Mouse (Mus musculus): ENCODE data around the gene Cda. TPM values are rescaled to one million over a fixed set of nuclear protein-coding genes. Genes with fewer than 3 reads are reported as not detected.
"Not testable (repeated sequence)": the region's sequence is repeated elsewhere in the genome, so short reads cannot be mapped to it uniquely, and the experiment has no call there.

Cda gene
- polyA plus RNA-seq, 1 experiment from 2014 or later, result 7.4 TPM

- H3K4me1 ChIP-seq, result peaks cover 6% of the 10 kb centered on the region; the same call in 1 of the 2 replicates
- 76% methylated on average over 9 of the region's 9 CpGs for WGBS
- H3K36me3 ChIP-seq, result no peaks in the 10 kb centered on the region
- no peaks in the 10 kb centered on the region for H3K9me3 ChIP-seq (replicated peaks)
- H3K4me2 ChIP-seq (replicated peaks), result no peak overlapping the region
- ATAC-seq (ENCODE audit: insufficient number of reproducible peaks, low FRiP score, low TSS enrichment, low read depth), result no peak
- H3K27me3 ChIP-seq, result peaks cover 16% of the 10 kb centered on the region
- no peak overlapping the region for H3K27ac ChIP-seq (replicated peaks)
- H3K4me3 ChIP-seq (replicated peaks), result no peak overlapping the region
- no peak overlapping the region for H3K9ac ChIP-seq
Measured at GRCm38 (mm10) chr4:138331647-138332046, 36.1 kb downstream of the Cda start.

GRCm38 (mm10) chr4:138330264-138330671 is 37.5 kb downstream of the Cda start:
- Histone ChIP-seq H3K36me3 (no peaks in the 10 kb centered on the region), H3K4me3 (replicated peaks) (no peak overlapping the region), H3K4me2 (replicated peaks) (no peak overlapping the region), H3K27me3 (peaks cover 16% of the 10 kb centered on the region), H3K9me3 (replicated peaks) (no peaks in the 10 kb centered on the region), H3K27ac (replicated peaks) (no peak overlapping the region), H3K4me1 (peaks cover 13% of the 10 kb centered on the region; the same call in 1 of the 2 replicates), H3K9ac (no peak overlapping the region)
- 4% methylated on average over 15 of the region's 15 CpGs for WGBS
- no peak for ATAC-seq (ENCODE audit: insufficient number of reproducible peaks, low FRiP score, low TSS enrichment, low read depth)

- Histone ChIP-seq H3K27me3 (peaks cover 16% of the 10 kb centered on the region), H3K4me3 (replicated peaks) (peak overlapping the region; percentile 24), H3K9ac (no peak overlapping the region), H3K4me1 (peaks cover 21% of the 10 kb centered on the region; the same call in 1 of the 2 replicates), H3K27ac (replicated peaks) (peak overlapping the region; percentile 68; the same call in 1 of the 2 replicates), H3K9me3 (replicated peaks) (no peaks in the 10 kb centered on the region), H3K4me2 (replicated peaks) (peak overlapping the region; percentile 41), H3K36me3 (no peaks in the 10 kb centered on the region)
- 66% methylated on average over 7 of the region's 7 CpGs for WGBS
- no peak for ATAC-seq (ENCODE audit: insufficient number of reproducible peaks, low FRiP score, low TSS enrichment, low read depth)
Measured at GRCm38 (mm10) chr4:138327891-138328470, 39.8 kb downstream of the Cda start.

- not testable (repeated sequence) for ATAC-seq (ENCODE audit: insufficient number of reproducible peaks, low FRiP score, low TSS enrichment, low read depth); H3K9ac ChIP-seq; H3K36me3 ChIP-seq; H3K4me3 ChIP-seq (replicated peaks); H3K9me3 ChIP-seq (replicated peaks); H3K4me2 ChIP-seq (replicated peaks)
- Histone ChIP-seq H3K27ac (replicated peaks) (0 out of 2 replicates have a peak overlapping the region, but pooled peaks have one; percentile 34), H3K27me3 (peaks cover 16% of the 10 kb centered on the region), H3K4me1 (peaks cover 21% of the 10 kb centered on the region; the same call in 1 of the 2 replicates)
- WGBS, result 65% methylated on average over 8 of the region's 12 CpGs
Measured at GRCm38 (mm10) chr4:138327155-138327554, 40.6 kb downstream of the Cda start.

GRCm38 (mm10) chr4:138326077-138326695 is 41.6 kb downstream of the Cda start, which contains the start of gene Pink1:
TSS of gene Pink1 (minus strand) at chr4:138326307.
- peak; percentile 56 for ATAC-seq (ENCODE audit: insufficient number of reproducible peaks, low FRiP score, low TSS enrichment, low read depth)
- H3K27me3 ChIP-seq, result peaks cover 7% of the 10 kb centered on the region
- H3K4me3 ChIP-seq (replicated peaks), result peak within 1 kb of the TSS; percentile 96
- peak within 1 kb of the TSS; percentile 56 for H3K4me2 ChIP-seq (replicated peaks)
- no peaks in the 10 kb centered on the region for H3K36me3 ChIP-seq
- 3% methylated on average over 41 of the region's 41 CpGs for WGBS
- peak within 1 kb of the TSS; percentile 96 for H3K27ac ChIP-seq (replicated peaks)
- peak within 1 kb of the TSS; percentile 90 for H3K9ac ChIP-seq
- no peaks in the 10 kb centered on the region for H3K9me3 ChIP-seq (replicated peaks)
- H3K4me1 ChIP-seq, result peaks cover 21% of the 10 kb centered on the region; the same call in 1 of the 2 replicates

GRCm38 (mm10) chr4:138325466-138326076 is 42.2 kb downstream of the Cda start:
- peak; percentile 89 for ATAC-seq (ENCODE audit: insufficient number of reproducible peaks, low FRiP score, low TSS enrichment, low read depth)
- Histone ChIP-seq H3K27ac (replicated peaks) (peak overlapping the region; percentile 96), H3K9ac (peak overlapping the region; percentile 90), H3K4me3 (replicated peaks) (peak overlapping the region; percentile 96), H3K4me2 (replicated peaks) (peak overlapping the region; percentile 56), H3K4me1 (peaks cover 20% of the 10 kb centered on the region; the same call in 1 of the 2 replicates), H3K9me3 (replicated peaks) (no peaks in the 10 kb centered on the region), H3K36me3 (no peaks in the 10 kb centered on the region), H3K27me3 (peaks cover under 1% of the 10 kb centered on the region; the same call in 1 of the 2 replicates)
- WGBS, result under 1% methylated on average over 45 of the region's 45 CpGs

GRCm38 (mm10) chr4:138324451-138324850 is 43.3 kb downstream of the Cda start:
- Histone ChIP-seq H3K27me3 (no peaks in the 10 kb centered on the region), H3K9me3 (replicated peaks) (no peaks in the 10 kb centered on the region), H3K27ac (replicated peaks) (no peak overlapping the region), H3K9ac (no peak overlapping the region), H3K36me3 (no peaks in the 10 kb centered on the region), H3K4me2 (replicated peaks) (no peak overlapping the region), H3K4me1 (peaks cover 16% of the 10 kb centered on the region; the same call in 1 of the 2 replicates), H3K4me3 (replicated peaks) (no peak overlapping the region)
- WGBS, result 97% methylated on average over 3 of the region's 3 CpGs
- no peak for ATAC-seq (ENCODE audit: insufficient number of reproducible peaks, low FRiP score, low TSS enrichment, low read depth)

GRCm38 (mm10) chr4:138323753-138324152 is 44.0 kb downstream of the Cda start:
- H3K4me2 ChIP-seq (replicated peaks), result no peak overlapping the region
- 0 out of 2 replicates have a peak overlapping the region, but pooled peaks have one; percentile 9 for H3K9ac ChIP-seq
- no peaks in the 10 kb centered on the region for H3K27me3 ChIP-seq
- peaks cover 16% of the 10 kb centered on the region; the same call in 1 of the 2 replicates for H3K4me1 ChIP-seq
- no peaks in the 10 kb centered on the region; the same call in 1 of the 2 replicates for H3K36me3 ChIP-seq
- no peak for ATAC-seq (ENCODE audit: insufficient number of reproducible peaks, low FRiP score, low TSS enrichment, low read depth)
- H3K4me3 ChIP-seq (replicated peaks), result no peak overlapping the region
- WGBS, result 64% methylated on average over 4 of the region's 4 CpGs
- peak overlapping the region; percentile 53; the same call in 1 of the 2 replicates for H3K27ac ChIP-seq (replicated peaks)
- no peaks in the 10 kb centered on the region for H3K9me3 ChIP-seq (replicated peaks)

- Histone ChIP-seq H3K9me3 (replicated peaks) (no peaks in the 10 kb centered on the region), H3K4me3 (replicated peaks) (no peak overlapping the region), H3K4me1 (peaks cover 16% of the 10 kb centered on the region; the same call in 1 of the 2 replicates), H3K9ac (no peak overlapping the region), H3K27me3 (no peaks in the 10 kb centered on the region), H3K27ac (replicated peaks) (no peak overlapping the region), H3K36me3 (peaks cover 2% of the 10 kb centered on the region), H3K4me2 (replicated peaks) (no peak overlapping the region)
- ATAC-seq (ENCODE audit: insufficient number of reproducible peaks, low FRiP score, low TSS enrichment, low read depth), result no peak
- WGBS, result 54% methylated on average over 4 of the region's 4 CpGs
Measured at GRCm38 (mm10) chr4:138322692-138323091, 45.1 kb downstream of the Cda start.

GRCm38 (mm10) chr4:138321488-138321887 is 46.3 kb downstream of the Cda start:
- Histone ChIP-seq H3K4me2 (replicated peaks) (no peak overlapping the region), H3K9ac (no peak overlapping the region), H3K36me3 (peaks cover 14% of the 10 kb centered on the region), H3K27ac (replicated peaks) (no peak overlapping the region), H3K27me3 (no peaks in the 10 kb centered on the region), H3K9me3 (replicated peaks) (no peaks in the 10 kb centered on the region), H3K4me3 (replicated peaks) (no peak overlapping the region), H3K4me1 (peaks cover 14% of the 10 kb centered on the region; the same call in 1 of the 2 replicates)
- ATAC-seq (ENCODE audit: insufficient number of reproducible peaks, low FRiP score, low TSS enrichment, low read depth), result no peak
- 63% methylated on average over 7 of the region's 7 CpGs for WGBS

- no peak overlapping the region for H3K9ac ChIP-seq
- H3K27me3 ChIP-seq, result no peaks in the 10 kb centered on the region
- no peak overlapping the region for H3K4me3 ChIP-seq (replicated peaks)
- H3K27ac ChIP-seq (replicated peaks), result no peak overlapping the region
- no peak overlapping the region for H3K4me2 ChIP-seq (replicated peaks)
- WGBS, result 78% methylated on average over 11 of the region's 11 CpGs
- no peak for ATAC-seq (ENCODE audit: insufficient number of reproducible peaks, low FRiP score, low TSS enrichment, low read depth)
- H3K9me3 ChIP-seq (replicated peaks), result no peaks in the 10 kb centered on the region
- 0 out of 2 replicates have a peak, but pooled peaks cover 11% of the 10 kb centered on the region for H3K4me1 ChIP-seq
- H3K36me3 ChIP-seq, result peaks cover 20% of the 10 kb centered on the region
Measured at GRCm38 (mm10) chr4:138320711-138321110, 47.1 kb downstream of the Cda start.
